Mouse (Mus musculus): ENCODE measurements around the gene Rps27rt. TPM values are rescaled to one million over a fixed set of nuclear protein-coding genes. Genes with fewer than 3 reads are reported as not detected.
"Not testable (repeated sequence)": the region's sequence is repeated elsewhere in the genome, so short reads cannot be mapped to it uniquely, and the experiment has no call there.

The Rps27rt gene
- 24.1 and 30.5 TPM in 2 replicates for polyA plus RNA-seq (2012; rRNA removed)

- WGBS = 90% methylated on average over 16 of the region's 16 CpGs
- Histone ChIP-seq H3K4me1 (ENCODE audit: control insufficient read depth, insufficient read depth, low read length) (peaks cover 1% of the 10 kb centered on the region), H3K4me3 (replicated peaks; ENCODE audit: extremely low read depth, low read depth, low read length) (no peak within 1 kb of the TSS)
- TF ChIP-seq POLR2A (IDR thresholded peaks at IDR 0.05; ENCODE audit: borderline replicate concordance, extremely low read depth, low read depth, low read length) (no peak), CTCF (IDR thresholded peaks at IDR 0.05; ENCODE audit: insufficient read depth, low read length) (no peak)
- no peak for DNase-seq
Measured at GRCm38 (mm10) chr9:114982689-114983360, at the start of gene Rps27rt. TSS of gene Rps27rt (minus strand) at chr9:114982739.

- not testable (repeated sequence) for H3K4me1 ChIP-seq (ENCODE audit: control insufficient read depth, insufficient read depth, low read length); H3K4me3 ChIP-seq (replicated peaks; ENCODE audit: extremely low read depth, low read depth, low read length); DNase-seq
- 94% methylated on average over 1 of the region's 1 CpGs for WGBS
Measured at GRCm38 (mm10) chr9:115031046-115031445, 48.5 kb upstream of the Rps27rt start.

GRCm38 (mm10) chr9:115030581-115030980 is 48.0 kb upstream of the Rps27rt start:
- no peak for DNase-seq
- H3K4me1 ChIP-seq (ENCODE audit: control insufficient read depth, insufficient read depth, low read length) = no peaks in the 10 kb centered on the region
- TF ChIP-seq CTCF (IDR thresholded peaks at IDR 0.05; ENCODE audit: insufficient read depth, low read length) = no peak
- no peak for TF ChIP-seq POLR2A (IDR thresholded peaks at IDR 0.05; ENCODE audit: borderline replicate concordance, extremely low read depth, low read depth, low read length)
- H3K4me3 ChIP-seq (replicated peaks; ENCODE audit: extremely low read depth, low read depth, low read length) = no peak overlapping the region
- WGBS = 79% methylated on average over 4 of the region's 4 CpGs

- H3K4me3 ChIP-seq (replicated peaks; ENCODE audit: extremely low read depth, low read depth, low read length) = no peak overlapping the region
- 69% methylated on average over 3 of the region's 3 CpGs for WGBS
- TF ChIP-seq CTCF (IDR thresholded peaks at IDR 0.05; ENCODE audit: insufficient read depth, low read length) (no peak), POLR2A (IDR thresholded peaks at IDR 0.05; ENCODE audit: borderline replicate concordance, extremely low read depth, low read depth, low read length) (no peak)
- H3K4me1 ChIP-seq (ENCODE audit: control insufficient read depth, insufficient read depth, low read length) = no peaks in the 10 kb centered on the region
- no peak for DNase-seq
Measured at GRCm38 (mm10) chr9:115029307-115029706, 46.8 kb upstream of the Rps27rt start.

GRCm38 (mm10) chr9:115023708-115024383 is 41.3 kb upstream of the Rps27rt start:
- 76% methylated on average over 10 of the region's 10 CpGs for WGBS
- no peak for DNase-seq
- Histone ChIP-seq H3K4me3 (replicated peaks; ENCODE audit: extremely low read depth, low read depth, low read length) (no peak overlapping the region), H3K4me1 (ENCODE audit: control insufficient read depth, insufficient read depth, low read length) (no peaks in the 10 kb centered on the region)
- TF ChIP-seq CTCF (IDR thresholded peaks at IDR 0.05; ENCODE audit: insufficient read depth, low read length) (no peak), POLR2A (IDR thresholded peaks at IDR 0.05; ENCODE audit: borderline replicate concordance, extremely low read depth, low read depth, low read length) (no peak)

GRCm38 (mm10) chr9:115023137-115023536 is 40.6 kb upstream of the Rps27rt start:
- TF ChIP-seq POLR2A (IDR thresholded peaks at IDR 0.05; ENCODE audit: borderline replicate concordance, extremely low read depth, low read depth, low read length) (no peak), CTCF (IDR thresholded peaks at IDR 0.05; ENCODE audit: insufficient read depth, low read length) (no peak)
- WGBS = 84% methylated on average over 3 of the region's 3 CpGs
- H3K4me3 ChIP-seq (replicated peaks; ENCODE audit: extremely low read depth, low read depth, low read length) = no peak overlapping the region
- no peak for DNase-seq
- H3K4me1 ChIP-seq (ENCODE audit: control insufficient read depth, insufficient read depth, low read length) = no peaks in the 10 kb centered on the region

- TF ChIP-seq POLR2A (IDR thresholded peaks at IDR 0.05; ENCODE audit: borderline replicate concordance, extremely low read depth, low read depth, low read length) (no peak), CTCF (IDR thresholded peaks at IDR 0.05; ENCODE audit: insufficient read depth, low read length) (no peak)
- no peak overlapping the region for H3K4me3 ChIP-seq (replicated peaks; ENCODE audit: extremely low read depth, low read depth, low read length)
- WGBS = 79% methylated on average over 2 of the region's 2 CpGs
- H3K4me1 ChIP-seq (ENCODE audit: control insufficient read depth, insufficient read depth, low read length) = no peaks in the 10 kb centered on the region
- DNase-seq = no peak
Measured at GRCm38 (mm10) chr9:115021419-115021818, 38.9 kb upstream of the Rps27rt start.

- DNase-seq = no peak
- WGBS = 94% methylated on average over 7 of the region's 7 CpGs
- H3K4me1 ChIP-seq (ENCODE audit: control insufficient read depth, insufficient read depth, low read length) = no peaks in the 10 kb centered on the region
- no peak overlapping the region for H3K4me3 ChIP-seq (replicated peaks; ENCODE audit: extremely low read depth, low read depth, low read length)
- no peak for TF ChIP-seq CTCF (IDR thresholded peaks at IDR 0.05; ENCODE audit: insufficient read depth, low read length)
- no peak for TF ChIP-seq POLR2A (IDR thresholded peaks at IDR 0.05; ENCODE audit: borderline replicate concordance, extremely low read depth, low read depth, low read length)
Measured at GRCm38 (mm10) chr9:115020141-115020540, 37.6 kb upstream of the Rps27rt start.

GRCm38 (mm10) chr9:115012367-115012766 is 29.8 kb upstream of the Rps27rt start:
- WGBS = 54% methylated on average over 12 of the region's 12 CpGs
- H3K4me1 ChIP-seq (ENCODE audit: control insufficient read depth, insufficient read depth, low read length) = no peaks in the 10 kb centered on the region
- no peak overlapping the region for H3K4me3 ChIP-seq (replicated peaks; ENCODE audit: extremely low read depth, low read depth, low read length)
- TF ChIP-seq CTCF (IDR thresholded peaks at IDR 0.05; ENCODE audit: insufficient read depth, low read length) = no peak
- TF ChIP-seq POLR2A (IDR thresholded peaks at IDR 0.05; ENCODE audit: borderline replicate concordance, extremely low read depth, low read depth, low read length) = no peak
- DNase-seq = no peak

- WGBS = 78% methylated on average over 7 of the region's 7 CpGs
- no peak for DNase-seq
- TF ChIP-seq POLR2A (IDR thresholded peaks at IDR 0.05; ENCODE audit: borderline replicate concordance, extremely low read depth, low read depth, low read length) (no peak), CTCF (IDR thresholded peaks at IDR 0.05; ENCODE audit: insufficient read depth, low read length) (no peak)
- no peaks in the 10 kb centered on the region for H3K4me1 ChIP-seq (ENCODE audit: control insufficient read depth, insufficient read depth, low read length)
- H3K4me3 ChIP-seq (replicated peaks; ENCODE audit: extremely low read depth, low read depth, low read length) = no peak overlapping the region
Measured at GRCm38 (mm10) chr9:115008194-115008593, 25.7 kb upstream of the Rps27rt start.

Data from lung, adult 2 months (tissue).